Mouse (Mus musculus) stomach, postnatal 0 days (tissue): Measurements from ENCODE around the gene Fam151b.

ENCODE experiments used
- CTCF ChIP-seq: IDR thresholded peaks from 2 replicates; pipeline ENCODE4 v1.5.1; 2016; ENCODE audit warnings: antibody characterized with exemption, low read depth, mild to moderate bottlenecking, moderate library complexity
- EP300 ChIP-seq: optimal IDR thresholded peaks from 2 replicates; pipeline ENCODE3; 2016; ENCODE audit warnings: antibody characterized with exemption

DNA sequence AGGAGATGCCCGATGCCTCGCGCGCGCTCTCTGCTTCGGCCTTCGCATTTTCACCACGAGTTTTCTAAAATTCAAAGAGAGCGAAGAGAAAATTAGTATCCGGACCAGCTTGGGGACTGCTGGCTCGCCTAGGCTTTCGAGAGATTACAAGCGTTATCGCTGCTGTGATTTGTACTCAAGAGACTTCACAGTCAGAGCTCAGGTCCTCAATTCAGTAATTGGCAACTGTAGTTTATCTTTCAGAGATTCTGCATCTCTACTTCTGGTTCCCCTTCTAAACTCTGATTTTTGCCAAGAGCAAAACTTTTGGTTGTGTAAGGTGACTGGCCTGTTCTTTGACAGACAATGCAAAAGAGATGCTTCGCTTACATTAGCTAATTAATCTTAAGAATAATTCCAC, 47.4 kb upstream of the Fam151b start:
- TF ChIP-seq CTCF (no peak), EP300 (no peak)
